Mouse (Mus musculus) bone marrow macrophage, adult 2 months (primary cell): ENCODE data around the gene Cbl.

Experiments
- CTCF ChIP-seq: IDR thresholded peaks from 2 replicates; pipeline ENCODE4 v1.5.1; 2012; ENCODE audit warnings: low read depth, mild to moderate bottlenecking, low read length, moderate library complexity
- POLR2A ChIP-seq: IDR thresholded peaks from 2 replicates; pipeline ENCODE4 v1.6.1; 2012; ENCODE audit warnings: mild to moderate bottlenecking, low read depth, low read length, borderline replicate concordance

GRCm38 (mm10) chr9:44113105-44113789 lies 120.6 kb downstream of the Cbl start, which contains the start of the genes Gm49380 and Rnf26:
- TF ChIP-seq CTCF, result no peak
- TF ChIP-seq POLR2A, result no peak
